ENCODE assay signal across 35 mouse cellular contexts in the genomic region with DNA sequence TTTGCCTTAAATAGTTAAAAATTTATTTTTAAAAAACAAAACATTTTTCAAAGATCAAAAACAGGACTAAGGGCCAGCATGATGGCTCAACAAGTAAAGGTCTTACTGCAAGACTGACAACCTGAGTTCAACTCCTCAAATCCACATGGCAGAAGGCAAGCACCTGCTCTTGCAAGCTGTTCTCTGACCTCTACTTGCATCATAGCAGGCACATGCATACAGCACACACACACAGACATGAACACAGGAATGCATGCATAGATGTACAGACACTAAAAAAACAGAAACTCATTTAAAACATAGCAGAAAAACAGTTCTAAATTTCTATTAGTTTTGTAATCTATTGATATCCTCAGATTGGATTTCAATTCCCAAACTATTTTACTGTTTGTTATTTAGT.
"Had no signal": no experiment of that assay in that cellular context is flagged by ENCODE, and none has a peak within 500 bp of the region (broad histone marks: within the 10 kb centered on the region; RNA-seq: fewer than 3 reads in every experiment).

No protein-coding gene starts in this region.

- H3K27me3 ChIP-seq: heart, embryonic 12.5 days; heart, embryonic 13.5 days; heart, embryonic 15.5 days; hindbrain, embryonic 12.5 days; hindbrain, embryonic 13.5 days; hindbrain, embryonic 15.5 days; intestine, embryonic 15.5 days; kidney, embryonic 15.5 days had no signal

- H3K27ac ChIP-seq: heart, embryonic 10.5 days; heart, embryonic 13.5 days; heart, embryonic 15.5 days; hindbrain, embryonic 10.5 days; hindbrain, embryonic 12.5 days; hindbrain, embryonic 13.5 days; hindbrain, embryonic 14.5 days; hindbrain, embryonic 15.5 days; hindbrain, postnatal 0 days; intestine, embryonic 15.5 days; kidney, embryonic 15.5 days; kidney, postnatal 0 days; layer of hippocampus, adult 2 months had no signal

- H3K4me1 ChIP-seq: heart, embryonic 10.5 days; heart, embryonic 12.5 days; heart, embryonic 13.5 days; heart, embryonic 15.5 days; hindbrain, embryonic 10.5 days; hindbrain, embryonic 12.5 days; hindbrain, embryonic 13.5 days; hindbrain, embryonic 15.5 days; intestine, embryonic 15.5 days; kidney, embryonic 15.5 days had no signal

- DNase-seq: heart, postnatal 10 days; heart, postnatal 14 days; heart, postnatal 36 days; heart, postnatal 4 days; kidney, adult 11 months; kidney, adult 18-20 months; kidney, adult 2 months; kidney, adult 8-10 months; kidney, adult 9 months; kidney, postnatal 10 days; kidney, postnatal 14 days; kidney, postnatal 25 days; kidney, postnatal 36 days; kidney, postnatal 4 days; layer of hippocampus, adult 9-11 months; layer of hippocampus, postnatal 36 days had no signal

- H3K9ac ChIP-seq: heart, embryonic 12.5 days; heart, embryonic 13.5 days; heart, embryonic 15.5 days; hindbrain, embryonic 12.5 days; hindbrain, embryonic 13.5 days; hindbrain, embryonic 14.5 days; hindbrain, embryonic 15.5 days; intestine, embryonic 15.5 days; kidney, embryonic 15.5 days had no signal

- H3K9me3 ChIP-seq: heart, embryonic 10.5 days; heart, embryonic 12.5 days; heart, embryonic 13.5 days; heart, embryonic 15.5 days; hindbrain, embryonic 10.5 days; hindbrain, embryonic 12.5 days; hindbrain, embryonic 13.5 days; hindbrain, embryonic 15.5 days; intestine, embryonic 15.5 days; kidney, embryonic 15.5 days had no signal

- H3K4me2 ChIP-seq: heart, embryonic 11.5 days; heart, embryonic 12.5 days; heart, embryonic 13.5 days; heart, embryonic 15.5 days; hindbrain, embryonic 12.5 days; hindbrain, embryonic 13.5 days; hindbrain, embryonic 14.5 days; hindbrain, embryonic 15.5 days; intestine, embryonic 15.5 days; kidney, embryonic 15.5 days had no signal

- ATAC-seq: hindbrain, embryonic 16.5 days; hindbrain, postnatal 0 days; inflammation-experienced regulatory T-cells, adult 6 months; intestine, embryonic 15.5 days; intestine, embryonic 16.5 days; intestine, postnatal 0 days had no signal

- H3K4me3 ChIP-seq: heart, embryonic 10.5 days; heart, embryonic 12.5 days; heart, embryonic 13.5 days; heart, embryonic 15.5 days; hindbrain, embryonic 10.5 days; hindbrain, embryonic 12.5 days; hindbrain, embryonic 13.5 days; hindbrain, embryonic 15.5 days; intestine, embryonic 15.5 days; kidney, embryonic 15.5 days; layer of hippocampus, adult 2 months had no signal

- H3K36me3 ChIP-seq: heart, embryonic 10.5 days; heart, embryonic 12.5 days; heart, embryonic 13.5 days; heart, embryonic 15.5 days; hindbrain, embryonic 10.5 days; hindbrain, embryonic 12.5 days; hindbrain, embryonic 13.5 days; hindbrain, embryonic 15.5 days; intestine, embryonic 15.5 days; kidney, embryonic 15.5 days had no signal
